Mouse (Mus musculus): ENCODE data around the gene Cstf2.

Gene Cstf2

GRCm38 (mm10) chrX:134058987-134059712 is at the start of gene Cstf2:
Gene Cstf2, plus strand, starts transcription at chrX:134059187.
- DNase-seq (ENCODE audit: low spot score) = peak; percentile 89

- DNase-seq (ENCODE audit: low spot score) = peak; percentile 30
Observed at GRCm38 (mm10) chrX:134019005-134019404, 40.0 kb upstream of the Cstf2 start.

- DNase-seq (ENCODE audit: low spot score) = no peak
Observed at GRCm38 (mm10) chrX:134020664-134021063, 38.3 kb upstream of the Cstf2 start.

- DNase-seq (ENCODE audit: low spot score) = no peak
Observed at GRCm38 (mm10) chrX:134048994-134049393, 10.0 kb upstream of the Cstf2 start.

DNA sequence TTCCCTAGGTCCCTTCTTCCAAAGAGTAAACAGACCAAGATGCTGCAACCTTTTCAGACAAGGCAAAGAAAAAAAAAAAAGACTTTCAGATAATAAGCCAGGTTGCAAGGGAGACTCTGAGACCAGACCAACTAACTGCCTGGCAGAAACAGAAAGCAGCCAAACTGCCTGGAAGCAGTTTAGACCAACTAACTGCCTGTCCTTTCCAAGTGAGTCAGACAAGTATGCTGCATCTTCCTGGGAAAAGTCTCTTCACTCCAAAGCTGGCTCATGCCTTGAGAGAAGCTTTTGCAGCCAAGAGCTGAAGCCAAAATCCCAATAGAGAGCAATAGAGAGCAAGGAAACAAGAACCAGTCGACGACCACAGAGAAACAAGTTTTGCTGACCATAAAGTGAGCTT is 2.1 kb upstream of the Cstf2 start:
- no peak for DNase-seq (ENCODE audit: low spot score)

DNA sequence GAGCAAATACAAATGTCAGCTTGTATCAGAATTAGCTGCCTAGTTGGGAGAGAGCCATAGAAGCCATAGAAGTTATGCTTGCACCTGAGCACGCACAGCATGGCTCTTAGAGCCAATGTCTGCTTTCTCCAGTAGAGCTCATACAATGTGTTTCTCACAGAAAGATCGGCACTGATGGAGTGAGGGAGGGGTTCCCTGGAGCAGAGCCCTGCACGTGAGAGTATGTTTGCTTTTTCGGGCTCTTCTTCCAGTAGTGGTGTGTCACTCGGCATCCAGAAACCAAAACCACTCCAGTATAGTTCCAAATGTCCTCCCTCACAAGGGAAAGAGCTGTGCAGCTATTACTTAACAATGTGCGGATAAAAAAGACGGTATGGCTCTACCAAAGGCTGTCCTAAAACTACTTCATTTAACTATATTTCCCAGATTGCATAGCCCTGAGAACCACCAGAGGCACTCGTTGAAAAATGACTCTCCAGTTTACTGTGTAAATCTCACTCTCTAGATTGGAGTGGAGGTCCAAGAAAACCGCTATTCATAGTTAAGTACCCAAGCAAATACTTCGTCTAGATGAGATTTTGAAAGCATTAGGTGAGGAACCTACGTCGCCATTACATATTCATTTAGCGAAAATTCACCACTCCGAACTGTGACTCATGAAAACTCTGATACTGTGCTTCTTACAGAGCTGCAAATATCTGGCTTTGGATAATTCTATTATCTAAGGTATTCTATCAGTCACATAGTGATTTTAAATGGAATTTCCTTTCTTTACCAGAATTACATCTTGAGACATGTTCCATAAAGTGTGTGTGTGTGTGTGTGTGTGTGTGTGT is 729 bp upstream of the Cstf2 start:
- DNase-seq (ENCODE audit: low spot score) = peak; percentile 6

- peak; percentile 11 for DNase-seq (ENCODE audit: low spot score)
Observed at GRCm38 (mm10) chrX:134059764-134060163, 777 bp downstream of the Cstf2 start.

DNA sequence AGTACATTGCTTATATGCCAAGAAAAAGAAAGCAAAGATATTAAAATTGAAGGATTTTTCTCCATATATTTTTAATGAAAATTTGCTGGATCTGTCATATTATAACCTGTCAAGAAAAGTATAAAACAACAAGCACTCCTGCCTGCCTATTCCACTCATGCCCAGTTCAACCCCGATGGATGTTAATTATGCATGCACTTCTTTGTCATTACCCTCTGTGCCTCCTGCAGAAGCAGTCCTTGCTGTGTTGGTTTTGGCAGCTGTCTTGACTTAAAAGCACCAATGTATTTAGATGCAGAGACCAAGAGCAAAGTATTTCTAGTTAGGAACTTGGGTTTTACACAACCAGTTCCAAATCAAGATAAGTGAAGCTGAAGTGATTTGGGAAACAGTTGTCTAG is 26.5 kb downstream of the Cstf2 start:
- no peak for DNase-seq (ENCODE audit: low spot score)

DNA sequence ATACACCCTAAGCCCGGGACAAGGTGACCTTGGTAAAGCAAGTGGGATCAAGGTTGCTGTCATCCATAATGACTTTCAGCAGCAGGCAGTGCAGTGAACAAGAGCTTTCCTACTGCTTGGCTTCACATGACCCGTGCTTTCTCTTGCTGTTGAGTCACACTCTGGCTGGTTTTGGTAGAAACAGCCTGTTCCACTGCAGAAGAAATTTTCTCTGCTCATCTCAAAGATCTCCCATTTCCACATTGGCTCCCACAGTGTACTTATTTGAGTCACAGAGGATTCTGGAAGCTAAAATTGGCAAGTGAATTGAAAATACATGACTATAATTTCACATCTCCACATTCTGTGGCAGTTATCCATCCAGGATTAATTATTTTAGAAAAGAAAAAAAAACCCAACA is 43.7 kb downstream of the Cstf2 start:
- no peak for DNase-seq (ENCODE audit: low spot score)

DNA sequence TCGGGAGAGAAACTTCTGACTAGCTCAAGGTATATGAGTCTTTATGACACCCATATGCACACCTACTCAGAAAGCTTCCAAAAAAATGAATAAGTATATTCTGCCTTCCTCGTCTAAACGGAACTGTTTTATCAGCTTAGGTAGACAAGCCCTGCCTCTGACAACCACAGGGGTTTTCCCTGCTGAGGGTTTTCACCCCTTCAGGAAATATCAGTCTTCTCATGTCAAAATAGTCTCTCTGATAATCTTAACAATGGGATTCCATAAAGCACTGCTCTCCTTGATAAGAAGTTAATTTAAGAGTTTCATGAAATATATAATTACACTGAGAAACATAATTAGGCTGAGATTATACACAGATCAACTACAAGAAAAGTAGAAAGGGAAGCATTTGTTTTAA is 52.8 kb downstream of the Cstf2 start:
- DNase-seq (ENCODE audit: low spot score) = no peak

DNA sequence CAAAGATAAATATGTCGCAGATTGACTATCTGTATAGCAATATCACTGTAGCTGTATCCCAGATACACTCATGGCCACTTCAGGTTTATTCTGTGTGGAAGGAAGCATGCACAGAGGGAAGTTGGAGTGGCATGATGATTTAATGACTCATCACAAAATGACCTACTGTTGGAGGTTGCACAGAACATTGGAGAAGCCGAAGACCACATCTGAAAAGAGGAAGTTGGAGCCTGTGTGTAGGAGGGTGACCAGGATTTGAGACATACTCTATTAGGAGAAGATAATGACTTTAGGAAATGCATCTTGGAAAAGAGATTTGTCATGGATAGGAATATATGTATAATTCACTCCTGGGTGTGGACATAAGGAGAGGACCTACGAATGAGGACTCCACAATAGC is 57.4 kb downstream of the Cstf2 start:
- DNase-seq (ENCODE audit: low spot score) = no peak

DNA sequence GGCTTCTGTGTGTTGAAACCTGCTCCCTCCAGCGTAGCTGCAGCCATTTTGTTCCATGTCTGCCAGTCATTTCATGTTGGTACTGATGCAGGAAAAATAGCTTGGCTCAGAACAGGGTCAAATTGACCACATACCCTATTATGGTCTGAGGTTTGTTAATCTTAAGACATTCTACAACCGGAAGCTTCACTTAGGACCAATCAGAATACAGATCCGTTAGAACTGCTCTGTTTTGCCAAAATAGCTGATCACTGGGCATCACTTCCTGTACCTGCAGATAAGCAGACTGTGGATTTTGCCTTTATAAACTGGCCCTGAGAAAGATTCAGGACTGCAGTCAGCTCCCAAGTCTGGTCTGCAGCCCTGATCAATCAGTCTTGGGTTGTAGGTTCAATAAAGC is 69.6 kb downstream of the Cstf2 start:
- DNase-seq (ENCODE audit: low spot score) = no peak

DNA sequence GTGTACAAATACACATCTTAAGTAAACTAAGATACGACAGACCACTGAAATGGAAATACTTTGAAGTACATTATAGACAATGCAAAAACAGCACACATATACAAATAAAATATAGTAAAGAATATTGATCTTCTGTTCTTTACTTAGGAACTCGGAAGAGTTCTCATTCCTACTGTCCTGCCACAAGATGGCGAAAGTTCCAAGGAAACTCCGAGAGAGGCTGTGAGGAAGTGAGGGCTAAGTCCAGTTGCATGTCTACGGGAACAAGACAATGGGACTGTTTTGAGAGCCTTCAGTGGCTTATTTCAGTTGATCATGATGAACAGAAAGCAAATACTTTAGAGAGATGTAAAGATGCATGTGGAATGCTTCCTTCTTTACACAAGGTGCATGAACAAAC is 73.3 kb downstream of the Cstf2 start:
- DNase-seq (ENCODE audit: low spot score) = peak; percentile 10

DNA sequence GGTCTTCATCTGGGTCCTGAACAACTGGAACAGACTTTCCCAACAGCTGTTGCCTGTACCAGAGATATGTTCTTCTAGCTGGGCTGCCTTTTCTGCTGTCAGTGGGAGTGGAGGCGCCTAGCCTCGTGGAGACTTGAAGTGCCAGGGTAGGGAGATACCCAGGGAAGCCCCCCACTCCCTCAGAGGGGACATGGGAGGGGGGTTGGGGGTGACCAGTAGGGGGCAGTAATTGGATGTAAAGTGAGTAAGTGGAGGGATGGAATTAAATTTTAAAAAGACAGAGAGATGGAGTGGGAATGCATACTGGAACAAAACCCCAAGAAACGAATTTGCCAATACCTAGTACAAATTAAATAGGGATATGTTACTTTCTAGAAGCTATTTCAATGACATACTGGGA is 74.8 kb downstream of the Cstf2 start:
- DNase-seq (ENCODE audit: low spot score) = no peak

Data from MN1 (cell line).